Mouse (Mus musculus) testis, adult 2 months (tissue): ENCODE data around the gene Sac3d1.

Experiments used
- CTCF ChIP-seq: fragments of 200-500 bp; IDR thresholded peaks from 2 replicates; pipeline ENCODE4 v1.5.1; 2012; ENCODE audit warnings: low read depth, mild to moderate bottlenecking, inconsistent platforms, low read length, moderate library complexity; ENCODE audit not compliant: control insufficient read depth, insufficient read depth, insufficient replicate concordance
- POLR2A ChIP-seq: fragments of 200-500 bp; IDR thresholded peaks from 2 replicates; pipeline ENCODE4 v1.6.1; 2012; ENCODE audit warnings: low read depth, mild to moderate bottlenecking, inconsistent platforms, low read length, moderate library complexity; ENCODE audit not compliant: control insufficient read depth

- TF ChIP-seq CTCF (no peak), POLR2A (no peak)
Measured at GRCm38 (mm10) chr19:6069851-6070250, 48.6 kb downstream of the Sac3d1 start.
